Comparison of ENCODE assay signal across 8 mouse cellular contexts in genomic region chr16:92487489-92487888, GRCm38 (mm10). TPM values are rescaled to one million over a fixed set of nuclear protein-coding genes. Genes with fewer than 3 reads are reported as not detected.
DNase-seq lines count a peak whose midpoint lies in the region; ATAC-seq and TF ChIP-seq lines count a peak whose summit lies in the region.
"Had no signal": no experiment of that assay in that cellular context is flagged by ENCODE, and none has a peak within 500 bp of the region (broad histone marks: within the 10 kb centered on the region; RNA-seq: fewer than 3 reads in every experiment).

No protein-coding gene starts in this region.

- H3K9me3 ChIP-seq in ES-Bruce4 (replicated peaks; ENCODE audit: control insufficient read depth, insufficient read depth, low read length, poor library complexity, severe bottlenecking) = no peaks in the 10 kb centered on the region

- H3K36me3 ChIP-seq in ES-Bruce4 (ENCODE audit: control insufficient read depth, insufficient read depth, low read length, poor library complexity, severe bottlenecking) = no peaks in the 10 kb centered on the region

- no peaks in the 10 kb centered on the region for H3K4me1 ChIP-seq in ES-Bruce4 (ENCODE audit: control insufficient read depth, insufficient read depth, low read length)

- no peak overlapping the region for H3K27ac ChIP-seq in ES-Bruce4 (ENCODE audit: insufficient read depth, low read length)
- H3K27ac ChIP-seq: macrophage had no signal

- CTCF ChIA-PET in Patski (lab: Charles Lee) = interaction anchor here (0.7 to 1.2 kb wide), 3 partner anchors 9 to 173 kb away, joined by 3 to 5 read pairs (median 3); no protein-coding TSS in a partner anchor

- TF ChIP-seq CTCF in ES-Bruce4 (IDR thresholded peaks at IDR 0.05; ENCODE audit: low read depth, low read length) = peak; percentile 25
- peak; percentile 59 for TF ChIP-seq CTCF in Patski (IDR thresholded peaks at IDR 0.05)

- in situ Hi-C loops in Patski (cut with MboI; ENCODE audit: low pct_unique_long_range_greater_than_20kb) = no loop called here

- POLR2A ChIA-PET in Patski (lab: Charles Lee) = no interaction called here

- TF ChIP-seq EP300 in ES-Bruce4 (IDR thresholded peaks at IDR 0.05; ENCODE audit: insufficient read depth, low read depth, low read length) = no peak

- no peak overlapping the region for H3K9ac ChIP-seq in ES-Bruce4 (ENCODE audit: low read depth, poor library complexity, severe bottlenecking)

- no peak overlapping the region for H3K4me3 ChIP-seq in ES-Bruce4 (ENCODE audit: low read depth, low read length)

- ATAC-seq in Patski = no peak

- DNase-seq in kidney, postnatal 36 days = peak; percentile 33 to 64
- DNase-seq in kidney, adult 11 months = no peak
- DNase-seq in Patski (ENCODE audit: low read depth, low spot score) = no peak
- peak; percentile 36 for DNase-seq in forelimb bud, embryonic 11.5 days (ENCODE audit: low read depth, low spot score)
- peak; percentile 13 to 27 for DNase-seq in natural killer cell, adult 2 months (ENCODE audit: low spot score in 2 of 2)
- no peak for DNase-seq in ovary, postnatal 14 days (ENCODE audit: low spot score)

- H3K27me3 ChIP-seq in ES-Bruce4 (ENCODE audit: control insufficient read depth, insufficient read depth, low read length, poor library complexity, severe bottlenecking) (no peaks in the 10 kb centered on the region), Patski (peaks cover 14% of the 10 kb centered on the region)

- TF ChIP-seq POLR2A in ES-Bruce4 (IDR thresholded peaks at IDR 0.05; ENCODE audit: insufficient read depth, low read length) = no peak

RNA-seq across cellular contexts. Expression of gene Clic6, which starts 2.0 kb away (rescaled TPM):
- polyA plus RNA-seq in ES-Bruce4 (2011; ENCODE audit: insufficient read depth, insufficient read length, low read depth, missing spikeins) (5.5 and 6.8 TPM in 2 replicates), Patski (2021) (0.05 TPM)
- polyA plus RNA-seq: macrophage had no signal

RNA-seq across cellular contexts. Expression of gene Rcan1, which starts 16.8 kb away (rescaled TPM):
- polyA plus RNA-seq in ES-Bruce4 (2011; ENCODE audit: insufficient read depth, insufficient read length, low read depth, missing spikeins) = 37.2 and 42.8 TPM in 2 replicates
- polyA plus RNA-seq in Patski (2021) = 119 TPM

Comparison
In these comparisons a context has a peak if more than half of its experiments do, and no peak if none do; other contexts are left out.
1. DNase-seq: peak in kidney, postnatal 36 days (2 of 2), forelimb bud, embryonic 11.5 days (single experiment) and natural killer cell, adult 2 months (2 of 2); none in kidney, adult 11 months (single experiment), Patski (single experiment) and ovary, postnatal 14 days (single experiment).